Mouse (Mus musculus): ENCODE data around the gene I830077J02Rik.

- TF ChIP-seq POLR2A (IDR thresholded peaks at IDR 0.05; ENCODE audit: control insufficient read depth, extremely low read depth, insufficient read depth, low read length, poor library complexity) (no peak), CTCF (IDR thresholded peaks at IDR 0.05; ENCODE audit: borderline replicate concordance, control insufficient read depth, extremely low read depth, insufficient read depth, low read length, poor library complexity) (no peak)
Measured at GRCm38 (mm10) chr3:105904213-105904612, 28.3 kb downstream of the I830077J02Rik start.
